Mouse (Mus musculus): ENCODE measurements around the gene Hk2. TPM values are rescaled to one million over a fixed set of nuclear protein-coding genes. Genes with fewer than 3 reads are reported as not detected.
"Not testable (repeated sequence)": the region's sequence is repeated elsewhere in the genome, so short reads cannot be mapped to it uniquely, and the experiment has no call there.

Hk2 gene
- polyA plus RNA-seq, 1 experiment from 2014 or later, result 19.2 TPM

- no peaks in the 10 kb centered on the region for H3K36me3 ChIP-seq
- no peak overlapping the region for H3K27ac ChIP-seq
- no peak overlapping the region for H3K4me2 ChIP-seq
- no peaks in the 10 kb centered on the region for H3K27me3 ChIP-seq
- no peaks in the 10 kb centered on the region for H3K4me1 ChIP-seq (replicated peaks)
- peak; percentile 15; the same call in 1 of the 2 replicates for ATAC-seq (ENCODE audit: insufficient number of reproducible peaks, insufficient read depth, low FRiP score, low TSS enrichment, low read depth)
- no peak overlapping the region for H3K4me3 ChIP-seq (replicated peaks)
- no peaks in the 10 kb centered on the region for H3K9me3 ChIP-seq
- no peak overlapping the region for H3K9ac ChIP-seq (replicated peaks)
- 14% methylated on average over 3 of the region's 3 CpGs for whole genome bisulfite sequencing
Measured at GRCm38 (mm10) chr6:82714243-82714642, 60.0 kb downstream of the Hk2 start.

- no peak overlapping the region for H3K27ac ChIP-seq
- H3K4me3 ChIP-seq (replicated peaks), result no peak overlapping the region
- H3K4me1 ChIP-seq (replicated peaks), result no peaks in the 10 kb centered on the region
- no peak overlapping the region for H3K4me2 ChIP-seq
- WGBS, result 74% methylated on average over 3 of the region's 3 CpGs
- no peaks in the 10 kb centered on the region for H3K9me3 ChIP-seq
- H3K27me3 ChIP-seq, result no peaks in the 10 kb centered on the region; the same call in 1 of the 2 replicates
- no peak for ATAC-seq (ENCODE audit: insufficient number of reproducible peaks, insufficient read depth, low FRiP score, low TSS enrichment, low read depth)
- no peaks in the 10 kb centered on the region for H3K36me3 ChIP-seq
- no peak overlapping the region for H3K9ac ChIP-seq (replicated peaks)
Measured at GRCm38 (mm10) chr6:82707742-82708141, 66.5 kb downstream of the Hk2 start.

- no peaks in the 10 kb centered on the region for H3K36me3 ChIP-seq
- no peaks in the 10 kb centered on the region for H3K4me1 ChIP-seq (replicated peaks)
- ATAC-seq (ENCODE audit: insufficient number of reproducible peaks, insufficient read depth, low FRiP score, low TSS enrichment, low read depth), result no peak
- no peaks in the 10 kb centered on the region for H3K9me3 ChIP-seq
- H3K9ac ChIP-seq (replicated peaks), result no peak overlapping the region
- 90% methylated on average over 10 of the region's 10 CpGs for WGBS
- no peak overlapping the region for H3K4me3 ChIP-seq (replicated peaks)
- no peak overlapping the region for H3K27ac ChIP-seq
- no peak overlapping the region for H3K4me2 ChIP-seq
- no peaks in the 10 kb centered on the region; the same call in 1 of the 2 replicates for H3K27me3 ChIP-seq
Measured at GRCm38 (mm10) chr6:82707241-82707640, 67.0 kb downstream of the Hk2 start.

- Histone ChIP-seq H3K4me2 (no peak within 1 kb of the TSS), H3K36me3 (no peaks in the 10 kb centered on the region), H3K4me1 (replicated peaks) (no peaks in the 10 kb centered on the region), H3K27me3 (no peaks in the 10 kb centered on the region; the same call in 1 of the 2 replicates), H3K9ac (replicated peaks) (no peak within 1 kb of the TSS), H3K4me3 (replicated peaks) (no peak within 1 kb of the TSS), H3K9me3 (no peaks in the 10 kb centered on the region), H3K27ac (no peak within 1 kb of the TSS)
- WGBS, result 70% methylated on average over 5 of the region's 5 CpGs
- no peak for ATAC-seq (ENCODE audit: insufficient number of reproducible peaks, insufficient read depth, low FRiP score, low TSS enrichment, low read depth)
Measured at GRCm38 (mm10) chr6:82705221-82705620, 69.0 kb downstream of the Hk2 start, which contains the start of gene Pole4. Pole4 (minus strand) TSS chr6:82705365.

GRCm38 (mm10) chr6:82703710-82704109 is 70.5 kb downstream of the Hk2 start:
- no peaks in the 10 kb centered on the region for H3K36me3 ChIP-seq
- no peak for ATAC-seq (ENCODE audit: insufficient number of reproducible peaks, insufficient read depth, low FRiP score, low TSS enrichment, low read depth)
- no peaks in the 10 kb centered on the region; the same call in 1 of the 2 replicates for H3K4me1 ChIP-seq (replicated peaks)
- H3K4me2 ChIP-seq, result no peak overlapping the region
- H3K4me3 ChIP-seq (replicated peaks), result no peak overlapping the region
- WGBS, result 87% methylated on average over 3 of the region's 3 CpGs
- H3K9ac ChIP-seq (replicated peaks), result no peak overlapping the region
- H3K9me3 ChIP-seq, result no peaks in the 10 kb centered on the region
- no peak overlapping the region for H3K27ac ChIP-seq
- H3K27me3 ChIP-seq, result no peaks in the 10 kb centered on the region; the same call in 1 of the 2 replicates

GRCm38 (mm10) chr6:82702593-82703017 is 71.6 kb downstream of the Hk2 start:
- no peaks in the 10 kb centered on the region for H3K36me3 ChIP-seq
- no peak overlapping the region for H3K27ac ChIP-seq
- no peak overlapping the region for H3K9ac ChIP-seq (replicated peaks)
- H3K27me3 ChIP-seq, result no peaks in the 10 kb centered on the region; the same call in 1 of the 2 replicates
- ATAC-seq (ENCODE audit: insufficient number of reproducible peaks, insufficient read depth, low FRiP score, low TSS enrichment, low read depth), result peak; percentile 64; the same call in 1 of the 2 replicates
- no peaks in the 10 kb centered on the region for H3K9me3 ChIP-seq
- no peaks in the 10 kb centered on the region; the same call in 1 of the 2 replicates for H3K4me1 ChIP-seq (replicated peaks)
- 26% methylated on average over 16 of the region's 16 CpGs for WGBS
- no peak overlapping the region for H3K4me3 ChIP-seq (replicated peaks)
- H3K4me2 ChIP-seq, result no peak overlapping the region

GRCm38 (mm10) chr6:82701296-82701695 is 73.0 kb downstream of the Hk2 start:
- H3K4me2 ChIP-seq, result no peak overlapping the region
- no peak overlapping the region for H3K9ac ChIP-seq (replicated peaks)
- no peak overlapping the region for H3K27ac ChIP-seq
- no peaks in the 10 kb centered on the region; the same call in 1 of the 2 replicates for H3K4me1 ChIP-seq (replicated peaks)
- H3K27me3 ChIP-seq, result no peaks in the 10 kb centered on the region; the same call in 1 of the 2 replicates
- H3K4me3 ChIP-seq (replicated peaks), result no peak overlapping the region
- whole genome bisulfite sequencing, result 53% methylated on average over 6 of the region's 6 CpGs
- no peak for ATAC-seq (ENCODE audit: insufficient number of reproducible peaks, insufficient read depth, low FRiP score, low TSS enrichment, low read depth)
- no peaks in the 10 kb centered on the region for H3K9me3 ChIP-seq
- no peaks in the 10 kb centered on the region for H3K36me3 ChIP-seq

- Histone ChIP-seq H3K36me3 (no peaks in the 10 kb centered on the region), H3K9me3 (no peaks in the 10 kb centered on the region), H3K4me2 (no peak overlapping the region), H3K27ac (no peak overlapping the region), H3K9ac (replicated peaks) (no peak overlapping the region), H3K4me3 (replicated peaks) (no peak overlapping the region), H3K4me1 (replicated peaks) (no peaks in the 10 kb centered on the region; the same call in 1 of the 2 replicates), H3K27me3 (no peaks in the 10 kb centered on the region; the same call in 1 of the 2 replicates)
- WGBS, result 42% methylated on average over 5 of the region's 5 CpGs
- ATAC-seq (ENCODE audit: insufficient number of reproducible peaks, insufficient read depth, low FRiP score, low TSS enrichment, low read depth), result no peak
Measured at GRCm38 (mm10) chr6:82699831-82700230, 74.4 kb downstream of the Hk2 start.

- H3K4me2 ChIP-seq, result no peak overlapping the region
- no peaks in the 10 kb centered on the region; the same call in 1 of the 2 replicates for H3K4me1 ChIP-seq (replicated peaks)
- no peaks in the 10 kb centered on the region for H3K9me3 ChIP-seq
- H3K36me3 ChIP-seq, result no peaks in the 10 kb centered on the region
- H3K27ac ChIP-seq, result no peak overlapping the region
- no peak for ATAC-seq (ENCODE audit: insufficient number of reproducible peaks, insufficient read depth, low FRiP score, low TSS enrichment, low read depth)
- no peak overlapping the region for H3K4me3 ChIP-seq (replicated peaks)
- whole genome bisulfite sequencing, result 91% methylated on average over 3 of the region's 3 CpGs
- H3K9ac ChIP-seq (replicated peaks), result no peak overlapping the region
- no peaks in the 10 kb centered on the region for H3K27me3 ChIP-seq
Measured at GRCm38 (mm10) chr6:82696736-82697135, 77.5 kb downstream of the Hk2 start.

- Histone ChIP-seq H3K4me1 (replicated peaks) (no peaks in the 10 kb centered on the region; the same call in 1 of the 2 replicates), H3K4me3 (replicated peaks) (no peak overlapping the region)
Measured at GRCm38 (mm10) chr6:82694668-82695067, 79.6 kb downstream of the Hk2 start.

GRCm38 (mm10) chr6:82689474-82689873 is 84.8 kb downstream of the Hk2 start:
- no peak for ATAC-seq (ENCODE audit: insufficient number of reproducible peaks, insufficient read depth, low FRiP score, low TSS enrichment, low read depth)
- H3K27ac ChIP-seq, result no peak overlapping the region
- no peaks in the 10 kb centered on the region for H3K36me3 ChIP-seq
- H3K4me2 ChIP-seq, result no peak overlapping the region
- WGBS, result 92% methylated on average over 4 of the region's 4 CpGs
- H3K9me3 ChIP-seq, result no peaks in the 10 kb centered on the region
- no peak overlapping the region for H3K4me3 ChIP-seq (replicated peaks)
- H3K27me3 ChIP-seq, result no peaks in the 10 kb centered on the region
- H3K9ac ChIP-seq (replicated peaks), result no peak overlapping the region
- no peaks in the 10 kb centered on the region for H3K4me1 ChIP-seq (replicated peaks)

More at GRCm38 (mm10) chr6:82694668-82695067, 79.6 kb downstream of the Hk2 start:
- Histone ChIP-seq H3K27me3 (no peaks in the 10 kb centered on the region), H3K36me3 (no peaks in the 10 kb centered on the region), H3K27ac (no peak overlapping the region), H3K4me2 (no peak overlapping the region), H3K9me3 (no peaks in the 10 kb centered on the region), H3K9ac (replicated peaks) (no peak overlapping the region)
- ATAC-seq (ENCODE audit: insufficient number of reproducible peaks, insufficient read depth, low FRiP score, low TSS enrichment, low read depth), result no peak
- WGBS, result 58% methylated on average over 13 of the region's 13 CpGs

GRCm38 (mm10) chr6:82688586-82688985 is 85.7 kb downstream of the Hk2 start:
- H3K9me3 ChIP-seq; H3K9ac ChIP-seq (replicated peaks); H3K27ac ChIP-seq; H3K4me1 ChIP-seq (replicated peaks); H3K27me3 ChIP-seq; H3K36me3 ChIP-seq; H3K4me3 ChIP-seq (replicated peaks); H3K4me2 ChIP-seq; ATAC-seq (ENCODE audit: insufficient number of reproducible peaks, insufficient read depth, low FRiP score, low TSS enrichment, low read depth): not testable (repeated sequence)
- 62% methylated on average over 5 of the region's 5 CpGs for WGBS

Data from limb, embryonic 12.5 days (tissue).